ENCODE assay signal across 8 mouse cellular contexts in genomic region chr7:38173871-38174270, GRCm38 (mm10). TPM values are rescaled to one million over a fixed set of nuclear protein-coding genes. Genes with fewer than 3 reads are reported as not detected.
DNase-seq lines count a peak whose midpoint lies in the region; ATAC-seq and TF ChIP-seq lines count a peak whose summit lies in the region.

No protein-coding gene starts in this region.

- TF ChIP-seq CTCF in lung, postnatal 0 days (IDR thresholded peaks at IDR 0.05): no peak

- peak overlapping the region; percentile 48 for H3K4me2 ChIP-seq in lung, postnatal 0 days (replicated peaks; ENCODE audit: low read depth, low read length)
- peak overlapping the region; percentile 49 for H3K4me2 ChIP-seq in liver, embryonic 13.5 days
- H3K4me2 ChIP-seq in stomach, embryonic 16.5 days (ENCODE audit: low read depth, low read length): peak overlapping the region; percentile 57

- peak; percentile 39 for DNase-seq in embryo, embryonic 10.5 days (ENCODE audit: low spot score)
- DNase-seq in embryo, embryonic 10 days (ENCODE audit: low spot score): no peak
- DNase-seq in lung, postnatal 0 days (ENCODE audit: low spot score): no peak
- DNase-seq in lung, postnatal 36 days: no peak
- no peak for DNase-seq in liver, embryonic 13.5 days
- DNase-seq in layer of hippocampus, adult 9-10 months (ENCODE audit: low spot score): no peak

- H3K27me3 ChIP-seq in lung, postnatal 0 days (replicated peaks; ENCODE audit: insufficient read depth, low read length): no peaks in the 10 kb centered on the region
- H3K27me3 ChIP-seq in liver, embryonic 13.5 days: peaks cover 30% of the 10 kb centered on the region
- H3K27me3 ChIP-seq in stomach, embryonic 16.5 days (ENCODE audit: control insufficient read depth, insufficient read depth, low read length): peaks cover 4% of the 10 kb centered on the region

- WGBS in lung, postnatal 0 days: 17% methylated on average over 14 of the region's 14 CpGs
- WGBS in liver, embryonic 13.5 days (ENCODE audit: insufficient replicate concordance): 28% methylated on average over 14 of the region's 14 CpGs
- WGBS in stomach, embryonic 16.5 days: 22% methylated on average over 14 of the region's 14 CpGs

- no peaks in the 10 kb centered on the region for H3K9me3 ChIP-seq in lung, postnatal 0 days (ENCODE audit: low read length)
- no peaks in the 10 kb centered on the region for H3K9me3 ChIP-seq in liver, embryonic 13.5 days (replicated peaks)
- no peaks in the 10 kb centered on the region for H3K9me3 ChIP-seq in stomach, embryonic 16.5 days (replicated peaks; ENCODE audit: control insufficient read depth, low read length)

- H3K27ac ChIP-seq in lung, postnatal 0 days (ENCODE audit: low read length): no peak overlapping the region
- H3K27ac ChIP-seq in liver, embryonic 13.5 days: no peak overlapping the region
- H3K27ac ChIP-seq in stomach, embryonic 16.5 days (ENCODE audit: low read length): no peak overlapping the region

- TF ChIP-seq EP300 in lung, postnatal 0 days (IDR thresholded peaks at IDR 0.05): no peak

- no peak overlapping the region for H3K9ac ChIP-seq in lung, postnatal 0 days (replicated peaks; ENCODE audit: low read depth)
- H3K9ac ChIP-seq in liver, embryonic 13.5 days: no peak overlapping the region
- H3K9ac ChIP-seq in stomach, embryonic 16.5 days (ENCODE audit: low read length): peak overlapping the region; percentile 63

- H3K4me1 ChIP-seq in lung, postnatal 0 days (ENCODE audit: insufficient read depth, low read depth, low read length): 0 out of 2 replicates have a peak, but pooled peaks cover 5% of the 10 kb centered on the region
- peaks cover 6% of the 10 kb centered on the region; the same call in 1 of the 2 replicates for H3K4me1 ChIP-seq in liver, embryonic 13.5 days (replicated peaks)
- H3K4me1 ChIP-seq in stomach, embryonic 16.5 days (ENCODE audit: control insufficient read depth, insufficient read depth, low read length): peaks cover 5% of the 10 kb centered on the region

- 0 out of 2 replicates have a peak overlapping the region, but pooled peaks have one; percentile 8 for H3K4me3 ChIP-seq in lung, postnatal 0 days (ENCODE audit: low read depth, low read length)
- H3K4me3 ChIP-seq in liver, embryonic 13.5 days (replicated peaks): peak overlapping the region; percentile 23; the same call in 1 of the 2 replicates
- H3K4me3 ChIP-seq in stomach, embryonic 16.5 days (replicated peaks; ENCODE audit: low read length): peak overlapping the region; percentile 35

- no peaks in the 10 kb centered on the region for H3K36me3 ChIP-seq in lung, postnatal 0 days (ENCODE audit: insufficient read depth, low read length)
- no peaks in the 10 kb centered on the region for H3K36me3 ChIP-seq in liver, embryonic 13.5 days
- no peaks in the 10 kb centered on the region for H3K36me3 ChIP-seq in stomach, embryonic 16.5 days (ENCODE audit: control insufficient read depth, insufficient read depth, low read length)

- no peak for ATAC-seq in lung, postnatal 0 days
- no peak for ATAC-seq in liver, embryonic 13.5 days (ENCODE audit: low read depth)
- no peak for ATAC-seq in stomach, embryonic 16.5 days (ENCODE audit: insufficient read depth, low FRiP score)
- ATAC-seq in megakaryocyte, adult 5-6 weeks (ENCODE audit: poor library complexity, severe bottlenecking): no peak

RNA-seq across cellular contexts. Expression of gene 1600014C10Rik, which starts 9.1 kb away (rescaled TPM):
- polyA plus RNA-seq in lung, postnatal 0 days (2015; fragmentation: Nextera tagmentation; extraction: Ambion mirVana): 15.0 and 16.0 TPM in 2 replicates
- polyA plus RNA-seq in liver, embryonic 13.5 days (2015; fragmentation: Nextera tagmentation; extraction: Ambion mirVana): 8.7 and 9.0 TPM in 2 replicates
- polyA plus RNA-seq in stomach, embryonic 16.5 days (2015; fragmentation: Nextera tagmentation; extraction: Ambion mirVana): 15.9 and 17.0 TPM in 2 replicates
- total RNA-seq in megakaryocyte, adult 5-6 weeks (2015): 25.9 and 34.5 TPM in 2 replicates
- total RNA-seq in megakaryocyte, adult 5-6 weeks (2017): 39.5 and 40.5 TPM in 2 replicates

RNA-seq across cellular contexts. Expression of gene Plekhf1, which starts 53.9 kb away (rescaled TPM):
- polyA plus RNA-seq in lung, postnatal 0 days (2015; fragmentation: Nextera tagmentation; extraction: Ambion mirVana): 2.5 and 3.9 TPM in 2 replicates
- polyA plus RNA-seq in liver, embryonic 13.5 days (2015; fragmentation: Nextera tagmentation; extraction: Ambion mirVana): 0.44 and 0.46 TPM in 2 replicates
- polyA plus RNA-seq in stomach, embryonic 16.5 days (2015; fragmentation: Nextera tagmentation; extraction: Ambion mirVana): 4.0 and 4.1 TPM in 2 replicates
- total RNA-seq in megakaryocyte, adult 5-6 weeks (2015): 0.43 and 0.74 TPM in 2 replicates
- total RNA-seq in megakaryocyte, adult 5-6 weeks (2017): 1.0 and 1.3 TPM in 2 replicates
